Mouse (Mus musculus): ENCODE results near the gene Rnf5.

Rnf5 gene

GRCm38 (mm10) chr17:34603375-34604060, at the start of gene Rnf5:
Rnf5 (minus strand) TSS chr17:34603690.
- DNase-seq (ENCODE audit: low spot score): peak; percentile 100

GRCm38 (mm10) chr17:34652985-34653384, 49.5 kb upstream of the Rnf5 start:
- no peak for DNase-seq (ENCODE audit: low spot score)

- no peak for DNase-seq (ENCODE audit: low spot score)
Measured at GRCm38 (mm10) chr17:34652546-34652945, 49.1 kb upstream of the Rnf5 start.

GRCm38 (mm10) chr17:34651507-34652221, 48.2 kb upstream of the Rnf5 start:
- DNase-seq (ENCODE audit: low spot score): no peak

GRCm38 (mm10) chr17:34650781-34651180, 47.3 kb upstream of the Rnf5 start:
- DNase-seq (ENCODE audit: low spot score): no peak

GRCm38 (mm10) chr17:34649106-34649864, 45.8 kb upstream of the Rnf5 start:
- no peak for DNase-seq (ENCODE audit: low spot score)

- DNase-seq (ENCODE audit: low spot score): no peak
Measured at GRCm38 (mm10) chr17:34648141-34648890, 44.8 kb upstream of the Rnf5 start.

GRCm38 (mm10) chr17:34646906-34647787, 43.7 kb upstream of the Rnf5 start, which contains the start of gene Atf6b:
Atf6b (plus strand) TSS chr17:34647146.
- peak; percentile 99 for DNase-seq (ENCODE audit: low spot score)

- DNase-seq (ENCODE audit: low spot score): no peak
Measured at GRCm38 (mm10) chr17:34645831-34646511, 42.5 kb upstream of the Rnf5 start.

- no peak for DNase-seq (ENCODE audit: low spot score)
Measured at GRCm38 (mm10) chr17:34645256-34645829, 41.9 kb upstream of the Rnf5 start.

GRCm38 (mm10) chr17:34644608-34645007, 41.1 kb upstream of the Rnf5 start, which contains the start of gene Fkbpl:
Fkbpl (plus strand) TSS chr17:34644764.
- peak; percentile 100 for DNase-seq (ENCODE audit: low spot score)

- DNase-seq (ENCODE audit: low spot score): peak; percentile 58
Measured at GRCm38 (mm10) chr17:34643944-34644343, 40.5 kb upstream of the Rnf5 start.

GRCm38 (mm10) chr17:34643379-34643778, 39.9 kb upstream of the Rnf5 start:
- no peak for DNase-seq (ENCODE audit: low spot score)

GRCm38 (mm10) chr17:34641945-34642344, 38.5 kb upstream of the Rnf5 start:
- no peak for DNase-seq (ENCODE audit: low spot score)

GRCm38 (mm10) chr17:34640778-34641601, 37.5 kb upstream of the Rnf5 start:
- DNase-seq (ENCODE audit: low spot score): peak; percentile 94

GRCm38 (mm10) chr17:34639461-34640255, 36.2 kb upstream of the Rnf5 start:
- DNase-seq (ENCODE audit: low spot score): peak; percentile 94

GRCm38 (mm10) chr17:34637459-34637858, 34.0 kb upstream of the Rnf5 start:
- DNase-seq (ENCODE audit: low spot score): peak; percentile 62

GRCm38 (mm10) chr17:34635671-34636070, 32.2 kb upstream of the Rnf5 start:
- DNase-seq (ENCODE audit: low spot score): no peak
